Mouse (Mus musculus) embryonic facial prominence, embryonic 11.5 days (tissue): Measurements from ENCODE around the gene Mus81. TPM values are rescaled to one million over a fixed set of nuclear protein-coding genes. Genes with fewer than 3 reads are reported as not detected.

Source experiments
- ATAC-seq: fragments of 200-750 bp; cut with Nextera tagmentation; replicated peaks from 2 replicates; pipeline ENCODE4 v1.8.0; 2017; ENCODE audit warnings: low read depth; ENCODE audit not compliant: insufficient number of reproducible peaks, low FRiP score, low TSS enrichment
- DNase-seq: peaks from one replicate; pipeline ENCODE4 v3.0.0-alpha.2; 2015; ENCODE audit warnings: low spot score
- H3K27ac ChIP-seq: fragments of 300-500 bp; sonication (generic); replicated peaks from 2 replicates; pipeline ENCODE4 v1.5.1; 2014; ENCODE audit warnings: mild to moderate bottlenecking, low read depth, low read length, control low read depth
- H3K27me3 ChIP-seq: fragments of 300-500 bp; sonication (generic); 2 replicates; pipeline ENCODE4 v1.6.1; 2014; ENCODE audit warnings: mild to moderate bottlenecking, low read length, moderate library complexity, mixed read lengths; ENCODE audit not compliant: control insufficient read depth, insufficient read depth
- H3K36me3 ChIP-seq: fragments of 300-500 bp; sonication (generic); replicated peaks from 2 replicates; pipeline ENCODE4 v1.6.1; 2014; ENCODE audit warnings: low read depth, mild to moderate bottlenecking, low read length, moderate library complexity, mixed read lengths; ENCODE audit not compliant: control insufficient read depth, insufficient read depth
- H3K4me1 ChIP-seq: fragments of 300-500 bp; sonication (generic); 2 replicates; pipeline ENCODE4 v1.6.1; 2014; ENCODE audit warnings: low read length, mixed read lengths; ENCODE audit not compliant: control insufficient read depth, insufficient read depth
- H3K4me2 ChIP-seq: fragments of 300-500 bp; sonication (generic); 2 replicates; pipeline ENCODE4 v1.6.1; 2014; ENCODE audit warnings: low read depth, mild to moderate bottlenecking, control low read depth, low read length, moderate library complexity
- H3K4me3 ChIP-seq: fragments of 300-500 bp; sonication (generic); 2 replicates; pipeline ENCODE4 v1.5.1; 2014; ENCODE audit warnings: low read depth, low read length, control low read depth
- H3K9ac ChIP-seq: fragments of 300-500 bp; sonication (generic); replicated peaks from 2 replicates; pipeline ENCODE4 v1.6.1; 2014; ENCODE audit warnings: mild to moderate bottlenecking, control low read depth, low read length
- H3K9me3 ChIP-seq: fragments of 300-500 bp; sonication (generic); replicated peaks from 2 replicates; pipeline ENCODE4 v1.6.1; 2016; ENCODE audit warnings: mild to moderate bottlenecking, low read length, inconsistent platforms, mixed read lengths; ENCODE audit not compliant: control insufficient read depth
- WGBS: fragments of 180-500 bp; shearing (Covaris S2); extraction: QIAGEN DNeasy Blood & Tissue Kit; methylation state at CpG from one replicate; pipeline ENCODE4 v1.1.7; 2014; 5-methylcytosine and 5-hydroxymethylcytosine counted together
- polyA plus RNA-seq: library from polyadenylated mRNA; unstranded; fragments of >200 nt; fragmentation: Nextera tagmentation; extraction: Ambion mirVana; gene quantifications from 2 replicates; pipeline ENCODE4 v1.2.1, GENCODE M21; 2014

Gene Mus81
- polyA plus RNA-seq, 1 experiment from 2014 or later: 29.6 TPM

DNA sequence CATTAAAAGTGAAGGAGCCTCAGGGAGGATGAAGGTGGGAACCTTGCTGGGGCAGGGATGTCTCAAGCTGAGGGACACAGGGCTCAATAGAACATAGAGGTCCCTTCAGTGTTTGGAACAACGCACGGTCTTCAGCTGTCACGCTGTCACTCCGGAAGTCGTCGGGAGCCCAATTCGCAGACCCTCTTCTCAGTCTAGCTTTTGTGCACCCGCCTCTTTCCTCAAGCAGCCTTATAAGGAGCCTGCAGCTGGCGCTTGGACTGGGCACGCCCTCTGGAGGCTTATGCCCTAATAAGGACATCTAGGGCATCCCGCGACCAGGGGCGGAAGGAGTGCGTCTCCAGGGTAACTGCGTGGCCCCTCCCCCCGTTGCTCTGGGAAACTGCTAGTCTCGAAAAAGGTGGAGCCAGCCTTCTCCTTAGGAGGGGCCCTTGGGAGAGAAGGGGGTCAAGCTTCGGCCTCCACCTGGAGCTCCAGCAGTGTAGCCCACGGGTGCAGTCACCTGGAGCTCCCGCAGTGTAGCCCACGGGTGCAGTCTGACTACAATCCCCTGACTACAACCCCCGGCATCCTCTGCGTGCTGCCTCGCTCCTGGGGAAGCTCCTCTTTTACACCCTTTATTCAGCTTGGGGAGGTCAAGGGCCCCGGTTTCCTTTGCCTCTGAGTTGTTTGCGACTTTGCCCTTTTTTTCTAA is 823 bp upstream of the Mus81 start:
- ATAC-seq: peak; percentile 82
- no peaks in the 10 kb centered on the region for H3K4me1 ChIP-seq
- peak overlapping the region; percentile 52 for H3K9ac ChIP-seq
- peak overlapping the region; percentile 99 for H3K27ac ChIP-seq
- no peaks in the 10 kb centered on the region for H3K27me3 ChIP-seq
- WGBS: 0% methylated on average over 26 of the region's 26 CpGs
- H3K4me3 ChIP-seq: peak overlapping the region; percentile 48
- peak; percentile 99 for DNase-seq
- H3K9me3 ChIP-seq: no peaks in the 10 kb centered on the region
- H3K36me3 ChIP-seq: peaks cover 4% of the 10 kb centered on the region
- H3K4me2 ChIP-seq: peak overlapping the region; percentile 81

GRCm38 (mm10) chr19:5486771-5487170 is 1.4 kb downstream of the Mus81 start:
- Histone ChIP-seq H3K9me3 (no peaks in the 10 kb centered on the region), H3K36me3 (peaks cover 6% of the 10 kb centered on the region), H3K9ac (no peak overlapping the region), H3K4me1 (no peaks in the 10 kb centered on the region), H3K27ac (no peak overlapping the region), H3K4me2 (no peak overlapping the region), H3K4me3 (no peak overlapping the region), H3K27me3 (no peaks in the 10 kb centered on the region)
- 87% methylated on average over 4 of the region's 4 CpGs for WGBS
- DNase-seq (no peak), ATAC-seq (no peak)

- Histone ChIP-seq H3K27me3 (no peaks in the 10 kb centered on the region), H3K9ac (no peak overlapping the region), H3K27ac (no peak overlapping the region), H3K9me3 (no peaks in the 10 kb centered on the region), H3K36me3 (peaks cover 6% of the 10 kb centered on the region), H3K4me1 (no peaks in the 10 kb centered on the region), H3K4me3 (no peak overlapping the region), H3K4me2 (no peak overlapping the region)
- no peak for DNase-seq
- no peak for ATAC-seq
- 90% methylated on average over 8 of the region's 8 CpGs for WGBS
Measured at GRCm38 (mm10) chr19:5486286-5486685, 1.9 kb downstream of the Mus81 start.

DNA sequence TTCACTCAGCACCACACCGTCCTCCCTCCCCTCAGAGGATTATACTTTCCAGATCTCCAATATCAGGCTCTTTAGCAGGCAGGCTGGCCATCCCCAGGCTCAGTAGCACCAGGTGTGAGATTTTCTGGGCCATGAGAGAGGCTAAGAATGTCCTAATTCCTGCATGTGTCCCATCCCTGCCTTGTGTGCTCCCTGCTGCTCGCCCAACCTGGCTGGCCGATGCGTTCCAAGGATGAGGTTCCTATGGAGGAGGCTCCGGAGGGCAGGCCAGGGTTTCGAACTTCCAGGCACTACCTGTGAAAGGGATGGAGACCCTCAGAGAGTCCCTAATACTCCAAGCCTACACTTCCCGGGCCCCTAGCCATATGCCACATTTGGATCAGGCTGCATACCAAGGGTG is 2.4 kb downstream of the Mus81 start:
- ATAC-seq (no peak), DNase-seq (no peak)
- no peaks in the 10 kb centered on the region for H3K27me3 ChIP-seq
- WGBS: 94% methylated on average over 7 of the region's 7 CpGs
- no peaks in the 10 kb centered on the region for H3K4me1 ChIP-seq
- H3K9ac ChIP-seq: no peak overlapping the region
- no peak overlapping the region for H3K4me3 ChIP-seq
- H3K4me2 ChIP-seq: no peak overlapping the region
- no peaks in the 10 kb centered on the region for H3K9me3 ChIP-seq
- H3K36me3 ChIP-seq: peaks cover 6% of the 10 kb centered on the region
- H3K27ac ChIP-seq: no peak overlapping the region

DNA sequence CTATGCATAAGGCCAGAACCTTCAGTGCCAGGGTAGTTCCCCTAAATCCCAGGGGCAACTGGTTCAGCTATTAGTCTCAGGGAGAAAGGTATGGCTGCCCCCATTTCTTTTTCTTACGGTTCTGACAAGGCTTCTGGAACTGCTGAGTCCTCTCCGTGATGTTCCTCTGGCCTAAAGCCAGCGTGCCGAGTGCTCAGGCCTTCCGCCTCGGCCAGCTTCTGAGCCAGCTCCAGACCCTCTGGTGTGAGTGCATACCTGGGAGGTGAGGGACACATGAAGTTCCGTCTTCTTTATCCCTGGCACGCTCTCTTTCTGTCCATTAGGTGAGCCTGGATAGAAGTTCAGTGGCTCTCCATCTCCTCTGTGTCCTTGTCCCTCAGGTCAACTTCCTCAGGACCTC is 2.8 kb downstream of the Mus81 start:
- no peak for ATAC-seq

DNA sequence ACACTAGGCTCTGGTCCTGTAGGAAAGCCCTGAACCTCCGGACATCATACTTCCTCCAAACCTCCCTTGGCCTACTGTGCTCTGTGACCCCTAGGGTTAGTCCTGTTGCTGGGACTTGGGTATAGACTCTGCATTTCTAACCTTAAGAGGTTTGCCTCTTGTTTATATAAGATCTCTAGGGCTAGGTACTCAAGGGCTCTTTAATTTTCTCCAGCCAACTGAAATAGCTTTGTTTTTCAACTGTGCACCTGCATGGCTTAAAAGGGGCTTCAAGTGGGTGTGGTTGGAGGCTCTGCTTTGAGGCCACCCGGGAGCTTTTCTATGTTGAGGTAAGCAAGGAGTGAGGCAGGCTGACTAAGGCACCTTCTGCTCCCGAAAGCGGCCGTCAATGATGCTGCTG is 3.7 kb downstream of the Mus81 start:
- Histone ChIP-seq H3K4me3 (no peak overlapping the region), H3K4me2 (no peak overlapping the region), H3K36me3 (peaks cover 6% of the 10 kb centered on the region)

More for the DNA sequence above, 2.8 kb downstream of the Mus81 start:
- Histone ChIP-seq H3K4me2 (no peak overlapping the region), H3K4me3 (no peak overlapping the region), H3K9me3 (no peaks in the 10 kb centered on the region), H3K9ac (no peak overlapping the region), H3K36me3 (peaks cover 6% of the 10 kb centered on the region), H3K27ac (no peak overlapping the region), H3K4me1 (no peaks in the 10 kb centered on the region), H3K27me3 (no peaks in the 10 kb centered on the region)
- WGBS: 92% methylated on average over 8 of the region's 8 CpGs
- DNase-seq: no peak

DNA sequence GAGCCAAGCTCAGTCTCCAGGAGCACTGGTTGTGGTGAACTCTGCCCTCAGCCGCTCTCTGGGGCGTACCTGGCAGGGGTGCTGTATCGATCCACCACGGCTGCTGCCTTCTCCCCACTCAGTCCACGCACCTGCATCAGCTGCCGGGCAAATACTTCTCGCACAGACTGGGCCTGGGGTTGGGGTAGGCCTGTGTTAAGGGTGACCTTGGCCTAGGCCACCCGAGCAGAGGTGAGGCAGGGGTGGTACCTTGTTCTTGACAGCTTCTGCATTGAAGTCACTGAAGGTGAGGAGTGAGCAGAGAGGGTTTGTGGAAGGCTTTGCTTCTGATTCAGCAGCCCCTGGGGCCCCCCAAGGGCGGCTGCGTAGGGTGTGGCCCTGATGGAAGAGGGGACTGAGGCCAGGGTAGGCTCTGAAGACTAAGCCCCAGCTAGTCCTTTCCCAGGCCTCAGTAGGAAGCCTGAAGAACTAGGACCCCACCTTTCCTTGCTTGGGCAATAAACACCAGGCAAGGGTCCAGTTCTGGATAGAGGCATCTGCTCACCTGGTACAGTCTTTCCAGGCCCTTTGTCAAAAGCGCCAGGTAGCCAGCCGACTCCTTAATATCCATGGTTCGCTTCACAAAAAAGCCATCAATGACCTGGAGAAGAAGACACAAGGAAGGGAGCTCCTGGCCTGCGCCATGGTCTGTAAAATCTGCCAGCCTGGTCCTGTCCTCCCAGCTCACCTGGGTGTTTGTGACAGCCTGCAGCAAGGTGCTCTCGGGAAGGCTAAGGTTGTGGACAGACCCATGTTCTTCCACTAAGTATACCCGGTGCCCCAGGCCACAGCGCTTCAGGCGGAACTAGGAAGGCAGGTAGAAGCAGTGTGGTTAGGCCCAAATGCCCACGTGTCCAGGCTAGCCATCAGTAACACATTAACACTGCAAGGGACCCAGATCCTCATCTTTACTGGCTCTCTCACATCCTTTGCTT is 4.5 kb downstream of the Mus81 start:
- DNase-seq (no peak), ATAC-seq (no peak)
- peaks cover 6% of the 10 kb centered on the region for H3K36me3 ChIP-seq
- H3K4me3 ChIP-seq: no peak overlapping the region
- 95% methylated on average over 19 of the region's 19 CpGs for WGBS
- no peak overlapping the region for H3K27ac ChIP-seq
- no peaks in the 10 kb centered on the region for H3K4me1 ChIP-seq
- no peak overlapping the region for H3K9ac ChIP-seq
- no peaks in the 10 kb centered on the region for H3K27me3 ChIP-seq
- no peak overlapping the region for H3K4me2 ChIP-seq
- H3K9me3 ChIP-seq: no peaks in the 10 kb centered on the region

More for the DNA sequence above, 3.7 kb downstream of the Mus81 start:
- no peaks in the 10 kb centered on the region for H3K9me3 ChIP-seq
- H3K27ac ChIP-seq: no peak overlapping the region
- no peak for ATAC-seq
- DNase-seq: no peak
- WGBS: 87% methylated on average over 5 of the region's 5 CpGs
- no peak overlapping the region for H3K9ac ChIP-seq
- H3K4me1 ChIP-seq: no peaks in the 10 kb centered on the region
- no peaks in the 10 kb centered on the region for H3K27me3 ChIP-seq

- H3K9me3 ChIP-seq: no peaks in the 10 kb centered on the region
- no peak for ATAC-seq
- H3K4me3 ChIP-seq: no peak overlapping the region
- H3K9ac ChIP-seq: no peak overlapping the region
- H3K27me3 ChIP-seq: no peaks in the 10 kb centered on the region
- peaks cover 6% of the 10 kb centered on the region for H3K36me3 ChIP-seq
- no peak overlapping the region for H3K4me2 ChIP-seq
- DNase-seq: no peak
- H3K4me1 ChIP-seq: no peaks in the 10 kb centered on the region
- no peak overlapping the region for H3K27ac ChIP-seq
- 89% methylated on average over 10 of the region's 10 CpGs for WGBS
Measured at GRCm38 (mm10) chr19:5481398-5481797, 6.8 kb downstream of the Mus81 start.
